Mouse (Mus musculus) liver, embryonic 12.5 days (tissue): ENCODE results near the gene Aspdh. TPM values are rescaled to one million over a fixed set of nuclear protein-coding genes. Genes with fewer than 3 reads are reported as not detected.

Experiments
- ATAC-seq: fragments of 200-750 bp; cut with Nextera tagmentation; 2 replicates; pipeline ENCODE4 v1.8.0; 2017; ENCODE audit warnings: moderate number of reproducible peaks, mild to moderate bottlenecking, moderate library complexity
- H3K27ac ChIP-seq: fragments of 300-500 bp; sonication (generic); 2 replicates; pipeline ENCODE4 v1.5.1; 2016; ENCODE audit warnings: mild to moderate bottlenecking
- H3K27me3 ChIP-seq: fragments of 300-500 bp; sonication (generic); replicated peaks from 2 replicates; pipeline ENCODE4 v1.6.1; 2016; ENCODE audit warnings: mild to moderate bottlenecking, moderate library complexity
- H3K36me3 ChIP-seq: fragments of 300-500 bp; sonication (generic); 2 replicates; pipeline ENCODE4 v1.6.1; 2016; ENCODE audit warnings: mild to moderate bottlenecking, moderate library complexity
- H3K4me1 ChIP-seq: fragments of 300-500 bp; sonication (generic); 2 replicates; pipeline ENCODE4 v1.6.1; 2016
- H3K4me2 ChIP-seq: fragments of 300-500 bp; sonication (generic); 2 replicates; pipeline ENCODE4 v1.6.1; 2016; ENCODE audit warnings: mild to moderate bottlenecking, moderate library complexity
- H3K4me3 ChIP-seq: fragments of 300-500 bp; sonication (generic); 2 replicates; pipeline ENCODE4 v1.5.1; 2016; ENCODE audit warnings: mild to moderate bottlenecking, moderate library complexity
- H3K9ac ChIP-seq: fragments of 300-500 bp; sonication (generic); 2 replicates; pipeline ENCODE4 v1.6.1; 2016; ENCODE audit warnings: mild to moderate bottlenecking, moderate library complexity
- H3K9me3 ChIP-seq: fragments of 300-500 bp; sonication (generic); replicated peaks from 2 replicates; pipeline ENCODE4 v1.6.1; 2016; ENCODE audit warnings: mild to moderate bottlenecking, moderate library complexity
- WGBS: fragments of 180-500 bp; shearing (Covaris S2); methylation state at CpG from one replicate; pipeline ENCODE4 v1.1.7; 2016; ENCODE audit not compliant: insufficient replicate concordance; 5-methylcytosine and 5-hydroxymethylcytosine counted together
- polyA plus RNA-seq: library from polyadenylated mRNA; unstranded; fragments of >200 nt; fragmentation: Nextera tagmentation; extraction: Ambion mirVana; gene quantifications from 2 replicates; pipeline ENCODE4 v1.2.1, GENCODE M21; 2016

The Aspdh gene
- polyA plus RNA-seq, 1 experiment from 2014 or later, result 6.4 TPM

DNA sequence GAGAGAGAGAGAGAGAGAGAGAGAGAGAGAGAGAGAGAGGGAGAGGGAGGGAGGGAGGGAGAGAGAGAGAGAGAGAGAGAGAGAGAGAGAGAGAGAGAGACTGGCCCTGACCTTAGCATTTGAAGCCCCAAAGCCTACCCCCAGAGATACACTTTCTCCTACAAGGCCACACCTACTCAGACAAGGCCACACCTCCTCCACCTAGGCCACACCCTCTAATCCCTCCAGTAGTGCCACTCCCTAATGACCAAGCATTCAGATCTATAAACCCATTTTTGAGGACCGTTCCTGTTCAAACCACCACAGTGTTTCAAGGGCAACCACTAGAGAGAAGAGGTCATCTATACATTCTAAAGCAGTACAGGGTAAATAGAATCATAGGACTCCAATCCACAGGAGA lies 8.9 kb upstream of the Aspdh start:
- Histone ChIP-seq H3K27me3 (peaks cover 78% of the 10 kb centered on the region), H3K36me3 (no peaks in the 10 kb centered on the region), H3K9me3 (no peaks in the 10 kb centered on the region), H3K4me3 (no peak overlapping the region), H3K9ac (no peak overlapping the region), H3K4me2 (no peak overlapping the region), H3K27ac (no peak overlapping the region), H3K4me1 (peaks cover 10% of the 10 kb centered on the region)
- peak; percentile 63; the same call in 1 of the 2 replicates for ATAC-seq
- WGBS, result 69% methylated on average over 1 of the region's 1 CpGs

DNA sequence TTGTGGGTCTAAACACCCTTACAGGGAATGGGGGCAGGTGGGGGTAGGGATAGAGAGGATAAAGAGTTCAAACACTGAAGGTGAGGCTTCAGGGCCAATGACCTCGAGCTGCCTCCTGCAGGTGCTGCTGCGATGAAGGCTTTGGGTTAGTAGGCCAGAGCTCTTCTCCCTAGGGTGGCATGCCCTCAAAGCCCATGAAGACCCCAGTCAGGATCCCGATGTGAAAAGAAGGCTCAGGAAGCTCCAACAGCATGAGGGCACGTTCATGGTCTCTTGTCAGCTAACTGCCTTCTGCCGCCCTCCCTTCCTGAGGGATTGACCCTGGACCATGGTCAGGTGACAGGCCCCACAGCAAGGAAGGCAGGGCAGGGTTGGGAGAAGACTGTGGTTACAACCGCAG lies 5.1 kb upstream of the Aspdh start:
- Histone ChIP-seq H3K27ac (no peak overlapping the region), H3K4me2 (no peak overlapping the region), H3K4me1 (peaks cover 38% of the 10 kb centered on the region), H3K9me3 (no peaks in the 10 kb centered on the region), H3K4me3 (no peak overlapping the region), H3K27me3 (peaks cover 90% of the 10 kb centered on the region), H3K9ac (no peak overlapping the region), H3K36me3 (no peaks in the 10 kb centered on the region)
- no peak for ATAC-seq
- 46% methylated on average over 6 of the region's 6 CpGs for WGBS

DNA sequence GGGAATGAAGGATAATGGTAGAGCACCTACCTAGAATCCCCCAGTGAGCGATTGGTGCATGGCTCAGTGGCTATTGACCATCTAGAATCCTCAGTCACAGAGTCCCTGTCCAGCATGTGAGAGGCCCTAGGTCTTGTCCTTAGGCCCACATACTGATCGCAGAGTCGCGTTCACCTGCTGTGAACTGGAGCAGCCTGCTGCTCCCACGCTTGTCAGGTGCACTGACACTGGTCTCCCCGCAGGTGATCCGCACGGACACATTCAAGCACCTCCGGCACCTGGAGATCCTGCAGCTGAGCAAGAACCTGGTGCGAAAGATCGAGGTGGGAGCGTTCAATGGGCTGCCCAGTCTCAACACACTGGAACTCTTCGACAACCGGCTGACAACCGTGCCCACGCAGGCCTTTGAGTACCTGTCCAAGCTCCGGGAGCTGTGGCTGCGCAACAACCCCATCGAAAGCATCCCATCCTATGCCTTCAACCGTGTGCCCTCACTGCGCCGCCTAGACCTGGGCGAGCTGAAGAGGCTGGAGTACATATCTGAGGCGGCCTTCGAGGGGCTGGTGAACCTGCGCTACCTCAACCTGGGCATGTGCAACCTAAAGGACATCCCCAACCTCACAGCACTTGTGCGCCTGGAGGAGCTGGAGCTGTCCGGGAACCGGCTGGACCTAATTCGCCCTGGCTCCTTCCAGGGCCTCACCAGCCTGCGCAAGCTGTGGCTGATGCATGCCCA lies 4.3 kb upstream of the Aspdh start:
- no peaks in the 10 kb centered on the region for H3K9me3 ChIP-seq
- no peak overlapping the region for H3K4me2 ChIP-seq
- no peaks in the 10 kb centered on the region for H3K36me3 ChIP-seq
- H3K9ac ChIP-seq, result no peak overlapping the region
- WGBS, result 55% methylated on average over 31 of the region's 31 CpGs
- no peak for ATAC-seq
- peaks cover 46% of the 10 kb centered on the region for H3K4me1 ChIP-seq
- H3K4me3 ChIP-seq, result no peak overlapping the region
- H3K27me3 ChIP-seq, result peaks cover 97% of the 10 kb centered on the region
- H3K27ac ChIP-seq, result no peak overlapping the region

DNA sequence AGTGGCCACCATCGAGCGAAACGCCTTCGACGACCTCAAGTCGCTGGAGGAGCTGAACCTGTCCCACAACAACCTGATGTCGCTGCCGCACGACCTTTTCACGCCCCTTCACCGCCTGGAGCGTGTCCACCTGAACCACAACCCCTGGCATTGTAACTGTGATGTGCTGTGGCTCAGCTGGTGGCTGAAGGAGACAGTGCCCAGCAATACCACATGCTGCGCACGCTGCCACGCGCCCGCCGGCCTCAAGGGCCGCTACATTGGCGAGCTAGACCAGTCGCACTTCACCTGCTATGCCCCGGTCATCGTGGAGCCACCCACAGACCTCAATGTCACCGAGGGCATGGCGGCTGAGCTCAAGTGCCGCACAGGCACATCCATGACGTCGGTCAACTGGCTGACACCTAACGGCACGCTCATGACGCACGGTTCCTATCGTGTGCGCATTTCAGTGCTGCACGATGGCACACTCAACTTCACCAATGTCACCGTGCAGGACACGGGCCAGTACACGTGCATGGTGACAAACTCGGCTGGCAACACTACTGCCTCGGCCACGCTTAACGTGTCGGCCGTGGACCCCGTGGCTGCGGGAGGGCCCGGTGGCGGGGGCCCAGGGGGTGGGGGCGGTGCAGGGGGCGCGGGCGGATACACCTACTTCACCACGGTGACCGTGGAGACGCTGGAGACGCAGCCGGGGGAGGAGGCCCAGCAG lies 3.5 kb upstream of the Aspdh start:
- peaks cover 95% of the 10 kb centered on the region for H3K27me3 ChIP-seq
- 0 out of 2 replicates have a peak overlapping the region, but pooled peaks have one; percentile 43 for H3K4me2 ChIP-seq
- no peak overlapping the region for H3K27ac ChIP-seq
- no peak overlapping the region for H3K9ac ChIP-seq
- ATAC-seq, result no peak
- WGBS, result 41% methylated on average over 57 of the region's 57 CpGs
- H3K4me1 ChIP-seq, result peaks cover 48% of the 10 kb centered on the region
- no peaks in the 10 kb centered on the region for H3K36me3 ChIP-seq
- no peaks in the 10 kb centered on the region for H3K9me3 ChIP-seq
- H3K4me3 ChIP-seq, result no peak overlapping the region

DNA sequence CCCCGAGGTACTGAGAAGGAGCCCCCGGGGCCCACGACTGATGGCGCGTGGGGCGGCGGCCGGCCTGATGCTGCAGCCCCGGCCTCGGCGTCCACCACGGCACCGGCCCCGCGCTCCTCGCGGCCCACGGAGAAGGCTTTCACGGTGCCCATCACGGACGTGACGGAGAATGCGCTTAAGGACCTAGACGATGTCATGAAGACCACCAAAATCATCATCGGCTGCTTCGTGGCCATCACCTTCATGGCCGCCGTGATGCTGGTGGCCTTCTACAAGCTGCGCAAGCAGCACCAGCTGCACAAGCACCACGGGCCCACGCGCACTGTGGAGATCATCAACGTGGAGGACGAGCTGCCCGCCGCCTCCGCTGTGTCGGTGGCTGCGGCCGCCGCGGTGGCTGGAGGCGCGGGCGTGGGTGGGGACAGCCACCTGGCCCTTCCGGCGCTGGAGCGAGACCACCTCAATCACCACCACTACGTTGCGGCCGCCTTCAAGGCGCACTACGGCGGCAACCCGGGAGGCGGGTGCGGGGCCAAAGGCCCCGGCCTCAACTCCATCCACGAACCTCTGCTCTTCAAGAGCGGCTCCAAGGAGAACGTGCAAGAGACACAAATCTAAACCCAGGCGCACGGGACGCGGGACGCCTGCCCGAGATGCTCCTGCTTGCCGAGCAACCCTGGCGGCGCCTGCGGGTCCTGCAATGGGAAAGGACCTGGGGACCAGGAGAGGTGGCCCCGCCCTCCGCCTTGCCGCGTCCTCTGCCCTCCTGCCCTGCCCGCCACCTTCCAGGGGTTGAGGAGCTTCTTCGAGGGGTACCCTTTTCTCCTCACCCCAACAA lies 2.8 kb upstream of the Aspdh start:
- no peak overlapping the region for H3K27ac ChIP-seq
- peaks cover 87% of the 10 kb centered on the region for H3K27me3 ChIP-seq
- H3K36me3 ChIP-seq, result no peaks in the 10 kb centered on the region
- no peak overlapping the region for H3K9ac ChIP-seq
- ATAC-seq, result no peak
- peak overlapping the region; percentile 22; the same call in 1 of the 2 replicates for H3K4me3 ChIP-seq
- H3K9me3 ChIP-seq, result no peaks in the 10 kb centered on the region
- H3K4me1 ChIP-seq, result peaks cover 52% of the 10 kb centered on the region
- 10% methylated on average over 77 of the region's 77 CpGs for WGBS
- H3K4me2 ChIP-seq, result peak overlapping the region; percentile 43

DNA sequence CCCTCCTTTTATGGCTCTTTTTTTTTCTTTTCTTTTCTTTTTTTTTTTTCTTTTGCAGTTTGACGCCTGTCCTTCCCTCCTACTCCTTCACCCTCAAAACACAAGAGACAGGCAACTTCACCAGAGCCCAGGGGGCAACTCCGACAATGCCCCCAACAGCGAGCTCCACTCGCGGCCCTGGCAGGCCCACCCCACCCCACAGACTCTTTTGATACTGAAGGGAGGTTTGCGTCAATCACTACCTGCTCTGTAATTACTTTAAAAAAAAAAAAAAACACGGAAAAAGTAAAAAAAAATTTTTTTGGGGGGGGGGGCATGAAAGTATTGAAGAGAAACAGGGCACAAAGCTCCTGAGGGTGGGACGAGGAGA lies 2.1 kb upstream of the Aspdh start:
- Histone ChIP-seq H3K4me3 (no peak overlapping the region), H3K4me2 (peak overlapping the region; percentile 43; the same call in 1 of the 2 replicates), H3K9ac (no peak overlapping the region), H3K4me1 (peaks cover 54% of the 10 kb centered on the region), H3K27ac (no peak overlapping the region), H3K9me3 (no peaks in the 10 kb centered on the region), H3K27me3 (peaks cover 81% of the 10 kb centered on the region), H3K36me3 (no peaks in the 10 kb centered on the region)
- ATAC-seq, result no peak
- WGBS, result 23% methylated on average over 8 of the region's 8 CpGs

DNA sequence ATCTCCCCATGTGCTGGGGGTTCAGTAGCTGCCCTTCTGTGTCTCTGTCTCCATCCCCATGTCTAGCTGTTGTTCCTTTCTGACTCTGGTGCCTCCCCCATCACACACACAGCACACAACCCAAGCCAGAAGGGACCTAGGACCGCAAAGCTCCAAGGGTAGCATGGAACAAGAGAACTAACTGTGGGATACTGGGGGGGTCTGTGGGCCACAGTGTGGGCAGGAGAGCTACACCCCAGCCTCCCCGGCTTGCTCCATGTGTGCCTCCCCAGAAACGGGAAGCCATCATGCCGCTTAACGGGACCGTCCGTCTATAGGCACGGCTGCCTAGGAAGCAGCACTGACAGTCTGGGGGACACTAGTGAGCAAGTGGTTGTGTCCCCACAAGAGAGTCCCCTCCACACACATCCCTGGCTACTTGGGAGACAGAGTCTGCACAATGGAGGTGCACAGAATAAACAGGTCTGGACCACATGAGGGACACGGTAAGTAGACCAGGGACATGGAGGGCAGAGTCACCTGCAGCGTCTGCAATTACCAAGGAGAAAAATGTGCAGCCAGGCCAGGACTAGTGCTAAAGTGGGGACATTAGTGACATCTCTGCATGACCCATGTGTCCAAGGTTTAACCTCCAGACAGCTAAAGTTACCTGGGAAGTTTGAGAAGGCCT lies 1.5 kb upstream of the Aspdh start:
- Histone ChIP-seq H3K27me3 (peaks cover 74% of the 10 kb centered on the region), H3K4me2 (0 out of 2 replicates have a peak overlapping the region, but pooled peaks have one; percentile 39), H3K4me1 (peaks cover 58% of the 10 kb centered on the region), H3K4me3 (no peak overlapping the region), H3K27ac (no peak overlapping the region), H3K9ac (no peak overlapping the region), H3K9me3 (no peaks in the 10 kb centered on the region), H3K36me3 (no peaks in the 10 kb centered on the region)
- 81% methylated on average over 10 of the region's 10 CpGs for WGBS
- ATAC-seq, result no peak

DNA sequence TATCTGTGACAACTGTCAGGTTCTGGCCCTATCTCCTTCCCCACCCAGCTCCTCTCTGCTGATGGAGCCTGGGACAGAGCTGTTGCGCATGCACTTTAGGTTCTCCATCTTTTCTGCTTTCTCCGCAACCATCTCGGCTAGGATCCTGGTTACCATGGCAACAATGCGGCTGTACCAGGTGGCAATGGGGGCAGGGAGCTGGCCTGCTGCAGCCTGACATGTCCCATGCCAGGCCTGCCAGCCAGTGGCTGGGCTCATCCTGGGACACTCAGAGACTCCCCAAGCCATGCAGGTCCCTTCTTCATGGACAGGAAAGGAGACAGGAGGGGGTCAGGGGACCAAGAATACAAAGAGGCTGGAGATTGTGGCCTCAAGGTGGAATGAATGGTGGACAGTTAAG lies 680 bp upstream of the Aspdh start:
- Histone ChIP-seq H3K9me3 (no peaks in the 10 kb centered on the region), H3K9ac (peak overlapping the region; percentile 48), H3K4me2 (peak overlapping the region; percentile 39), H3K27ac (peak overlapping the region; percentile 48; the same call in 1 of the 2 replicates), H3K4me1 (peaks cover 67% of the 10 kb centered on the region), H3K4me3 (no peak overlapping the region), H3K27me3 (peaks cover 66% of the 10 kb centered on the region), H3K36me3 (peaks cover 7% of the 10 kb centered on the region; the same call in 1 of the 2 replicates)
- WGBS, result 33% methylated on average over 4 of the region's 4 CpGs
- ATAC-seq, result no peak

DNA sequence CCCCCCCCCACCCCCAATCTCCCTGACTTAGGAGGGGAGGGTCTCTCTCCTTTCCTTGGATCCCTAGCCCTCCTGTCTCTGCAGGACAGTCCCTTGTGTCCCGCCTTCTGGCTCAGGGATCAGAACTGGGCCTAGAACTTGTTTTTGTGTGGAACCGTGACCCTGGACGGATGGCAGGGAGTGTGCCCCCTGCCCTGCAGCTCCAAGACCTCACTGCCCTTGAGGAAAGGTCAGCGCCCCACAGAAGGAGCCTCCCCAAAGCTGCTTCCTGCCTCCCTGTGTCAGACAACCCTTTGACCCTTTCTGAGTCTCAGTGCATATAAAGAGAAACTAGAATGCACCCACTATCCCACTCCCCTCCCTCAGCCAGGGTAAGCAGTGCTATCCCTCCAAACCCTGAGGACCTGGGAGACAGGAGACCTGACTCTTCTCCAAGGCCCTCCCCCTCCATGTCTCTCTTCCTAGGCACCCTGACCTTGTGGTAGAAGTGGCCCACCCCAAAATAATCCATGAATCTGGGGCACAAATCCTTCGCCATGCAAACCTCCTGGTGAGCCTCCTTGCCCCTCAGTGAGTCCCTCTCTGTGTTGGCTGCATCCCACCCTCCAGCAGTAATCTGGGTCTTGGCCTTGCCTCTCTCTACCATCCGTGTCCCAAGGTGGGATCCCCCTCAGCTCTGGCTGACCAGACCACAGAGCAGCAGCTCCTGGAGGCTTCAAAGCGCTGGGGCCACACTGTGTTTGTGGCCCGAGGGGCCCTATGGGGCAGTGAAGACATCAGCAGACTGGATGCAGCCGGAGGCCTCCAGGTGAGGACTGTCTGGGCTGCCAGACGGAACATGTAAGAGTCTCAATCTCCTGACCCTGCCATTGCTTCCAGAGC lies 1.1 kb downstream of the Aspdh start:
- WGBS, result 74% methylated on average over 10 of the region's 10 CpGs
- H3K4me3 ChIP-seq, result no peak overlapping the region
- H3K36me3 ChIP-seq, result peaks cover 18% of the 10 kb centered on the region
- no peak for ATAC-seq
- 0 out of 2 replicates have a peak overlapping the region, but pooled peaks have one; percentile 33 for H3K27ac ChIP-seq
- H3K9ac ChIP-seq, result 0 out of 2 replicates have a peak overlapping the region, but pooled peaks have one; percentile 35
- peaks cover 84% of the 10 kb centered on the region for H3K4me1 ChIP-seq
- H3K4me2 ChIP-seq, result peak overlapping the region; percentile 24
- peaks cover 49% of the 10 kb centered on the region for H3K27me3 ChIP-seq
- H3K9me3 ChIP-seq, result no peaks in the 10 kb centered on the region

DNA sequence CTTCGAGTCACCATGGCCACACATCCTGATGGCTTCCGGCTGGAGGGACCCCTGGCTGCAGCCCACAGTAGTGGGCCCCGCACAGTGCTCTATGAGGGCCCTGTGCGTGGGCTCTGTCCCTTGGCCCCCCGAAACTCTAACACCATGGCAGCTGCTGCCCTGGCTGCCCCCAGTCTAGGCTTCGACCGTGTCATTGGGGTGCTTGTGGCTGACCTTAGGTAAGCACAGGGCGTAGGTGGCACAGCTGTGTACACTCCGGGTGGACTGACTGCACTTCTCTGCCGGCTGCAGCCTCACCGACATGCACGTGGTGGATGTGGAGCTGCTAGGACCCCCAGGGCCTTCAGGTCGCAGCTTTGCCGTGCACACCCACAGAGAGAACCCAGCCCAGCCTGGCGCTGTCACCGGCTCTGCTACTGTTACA lies 1.7 kb downstream of the Aspdh start:
- Histone ChIP-seq H3K4me3 (0 out of 2 replicates have a peak overlapping the region, but pooled peaks have one; percentile 85), H3K36me3 (peaks cover 22% of the 10 kb centered on the region), H3K27ac (peak overlapping the region; percentile 65), H3K27me3 (peaks cover 42% of the 10 kb centered on the region), H3K9me3 (no peaks in the 10 kb centered on the region), H3K9ac (0 out of 2 replicates have a peak overlapping the region, but pooled peaks have one; percentile 35), H3K4me1 (peaks cover 90% of the 10 kb centered on the region), H3K4me2 (peak overlapping the region; percentile 88)
- WGBS, result 79% methylated on average over 16 of the region's 16 CpGs
- ATAC-seq, result no peak
